8 mouse cellular contexts compared by ENCODE assay signal in genomic region chr8:124231176-124231484, GRCm38 (mm10). TPM values are rescaled to one million over a fixed set of nuclear protein-coding genes. Genes with fewer than 3 reads are reported as not detected.
A peak's percentile ranks its signal among the peaks of the same experiment; 100 is the strongest.
DNase-seq lines count a peak whose midpoint lies in the region; ATAC-seq lines count a peak whose summit lies in the region.

TSS of gene Galnt2 (plus strand) at chr8:124231391.

- peak; percentile 81 to 91 for DNase-seq in cerebellum, postnatal 4 days (ENCODE audit: low spot score in 2 of 2)
- peak; percentile 91 for DNase-seq in gastrocnemius, postnatal 10 days
- peak; percentile 92 for DNase-seq in induced T-regulatory cell, adult 2 months (ENCODE audit: low read depth)
- DNase-seq in left cerebral cortex, adult 8-10 months (ENCODE audit: low spot score in 2 of 2), result peak; percentile 80 to 92
- peak; percentile 91 to 93 for DNase-seq in right cerebral cortex, adult 2 months (ENCODE audit: low spot score in 2 of 2)
- DNase-seq in urinary bladder, postnatal 10 days (ENCODE audit: low spot score), result peak; percentile 49

- peak; percentile 74 for ATAC-seq in activated CD4-positive, CD25-positive, alpha-beta regulatory T cell, adult 4 months
- peak; percentile 90 for ATAC-seq in megakaryocyte, adult 5-6 weeks (ENCODE audit: poor library complexity, severe bottlenecking)

RNA-seq across cellular contexts. Expression of gene Galnt2, which starts in this region (rescaled TPM):
- 10 to 100 TPM; 18.2 to 20.1 TPM for polyA plus RNA-seq in activated CD4-positive, CD25-positive, alpha-beta regulatory T cell, adult 4 months (2017; shearing (Covaris generic))
- 10 to 100 TPM; 40.8 to 46.3 TPM for total RNA-seq in gastrocnemius, postnatal 10 days (2021)
- 10 to 100 TPM; 34.5 to 49.5 (median 39.8) TPM for total RNA-seq in left cerebral cortex, adult 8-10 months (2022)
- 31.3 and 61.1 TPM in 2 replicates for total RNA-seq in megakaryocyte, adult 5-6 weeks (2015)
- total RNA-seq in megakaryocyte, adult 5-6 weeks (2017), result 15.5 and 20.4 TPM in 2 replicates

Comparison
In these comparisons a context has a peak if more than half of its experiments do, and no peak if none do; other contexts are left out.
1. Peak in every context shown above with its lines: DNase-seq and ATAC-seq.